ENCODE assay signal across 10 mouse cellular contexts in the genomic region with DNA sequence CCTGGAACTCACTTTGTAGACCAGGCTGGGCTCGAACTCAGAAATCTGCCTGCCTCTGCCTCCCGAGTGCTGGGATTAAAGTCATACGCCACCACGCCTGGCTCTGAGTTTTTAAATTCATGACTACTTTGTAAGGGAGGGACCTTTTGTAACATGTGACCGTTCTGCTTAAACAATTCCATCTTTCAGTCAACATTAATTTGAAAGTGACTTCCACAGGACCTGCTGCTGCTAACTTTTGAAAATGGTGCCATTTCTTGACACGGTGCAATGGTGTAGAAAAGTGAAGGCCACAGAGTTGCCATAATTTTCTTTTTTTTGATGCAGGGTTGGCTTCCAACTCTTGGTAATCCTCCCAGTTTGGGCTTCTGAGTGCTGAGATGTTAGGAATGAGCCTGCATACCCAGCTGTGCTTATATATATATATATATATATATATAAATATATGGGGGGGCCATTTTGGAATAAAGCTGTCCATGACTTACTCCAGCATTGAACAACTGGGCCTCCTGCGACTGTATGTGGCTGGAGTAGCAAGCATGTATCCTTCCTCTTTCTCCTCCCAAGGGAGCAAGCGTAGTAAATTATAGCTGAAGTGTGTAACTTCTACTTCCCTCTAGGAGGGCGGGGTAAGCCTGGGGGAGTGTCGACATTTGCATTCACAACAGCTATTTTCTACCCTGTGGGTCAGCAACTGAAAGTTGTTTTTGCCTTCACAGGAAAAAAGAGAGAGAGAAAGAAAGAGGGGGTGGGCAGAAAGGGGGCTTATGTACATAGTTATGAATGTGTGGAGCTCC. TPM values are rescaled to one million over a fixed set of nuclear protein-coding genes. Genes with fewer than 3 reads are reported as not detected.
DNase-seq lines count a peak whose midpoint lies in the region; ATAC-seq and TF ChIP-seq lines count a peak whose summit lies in the region.
"Had no signal": no experiment of that assay in that cellular context is flagged by ENCODE, and none has a peak within 500 bp of the region (broad histone marks: within the 10 kb centered on the region; RNA-seq: fewer than 3 reads in every experiment).

No protein-coding gene starts in this region.

- TF ChIP-seq CTCF in kidney, adult 2 months (conservative IDR thresholded peaks at IDR 0.05; ENCODE audit: insufficient read depth, insufficient read length, low read depth, low read length), result no peak

- H3K9ac ChIP-seq in forebrain, embryonic 16.5 days (replicated peaks; ENCODE audit: low read depth, low read length), result no peak overlapping the region

- no peaks in the 10 kb centered on the region for H3K79me2 ChIP-seq in macrophage (ENCODE audit: inconsistent target)

- no peak overlapping the region for H3K4me2 ChIP-seq in forebrain, embryonic 16.5 days (ENCODE audit: low read length)

- no peaks in the 10 kb centered on the region for H3K27me3 ChIP-seq in kidney, adult 2 months (replicated peaks; ENCODE audit: control insufficient read depth, insufficient read depth, low read length)
- no peaks in the 10 kb centered on the region for H3K27me3 ChIP-seq in forebrain, embryonic 16.5 days (replicated peaks; ENCODE audit: control insufficient read depth, insufficient read depth, low read length)
- H3K27me3 ChIP-seq: megakaryocyte, embryonic 14.5 days had no signal

- WGBS in kidney, adult 2 months, result 69% methylated on average over 10 of the region's 10 CpGs
- WGBS in forebrain, embryonic 16.5 days, result 87% methylated on average over 10 of the region's 10 CpGs
- 56% methylated on average over 10 of the region's 10 CpGs for WGBS in macrophage (ENCODE audit: missing documents)

- peak; percentile 57 for DNase-seq in kidney, adult 2 months
- no peak for DNase-seq in kidney, adult 8-10 months
- peak; percentile 92 for DNase-seq in A20 (ENCODE audit: low read depth, low spot score)
- DNase-seq in ovary, postnatal 14 days (ENCODE audit: low spot score), result no peak
- no peak for DNase-seq in urinary bladder, postnatal 4 days (ENCODE audit: low spot score in 2 of 2)
- no peak for DNase-seq in retina, embryonic 14.5 days (ENCODE audit: low spot score)
- DNase-seq: adrenal gland, postnatal 36 days had no signal

- H3K9me3 ChIP-seq in forebrain, embryonic 16.5 days (ENCODE audit: control insufficient read depth, low read length), result no peaks in the 10 kb centered on the region
- H3K9me3 ChIP-seq: megakaryocyte, embryonic 14.5 days had no signal

- H3K27ac ChIP-seq in kidney, adult 2 months (ENCODE audit: insufficient read depth, low read depth, low read length), result no peak overlapping the region
- H3K27ac ChIP-seq in forebrain, embryonic 16.5 days (ENCODE audit: low read length), result peak overlapping the region; percentile 63
- H3K27ac ChIP-seq in macrophage, result peak overlapping the region; percentile 72

- TF ChIP-seq POLR2A in kidney, adult 2 months (IDR thresholded peaks at IDR 0.05; ENCODE audit: low read depth, low read length), result no peak

- H3K4me1 ChIP-seq in kidney, adult 2 months (ENCODE audit: control insufficient read depth, insufficient read depth, low read length), result no peaks in the 10 kb centered on the region
- peaks cover 44% of the 10 kb centered on the region for H3K4me1 ChIP-seq in forebrain, embryonic 16.5 days (replicated peaks; ENCODE audit: control insufficient read depth, insufficient read depth, low read length)

- H3K36me3 ChIP-seq in kidney, adult 2 months (ENCODE audit: control insufficient read depth, insufficient read depth, low read length), result no peaks in the 10 kb centered on the region
- no peaks in the 10 kb centered on the region for H3K36me3 ChIP-seq in forebrain, embryonic 16.5 days (ENCODE audit: control insufficient read depth, insufficient read depth)
- H3K36me3 ChIP-seq in macrophage (ENCODE audit: inconsistent target), result no peaks in the 10 kb centered on the region

- no peak overlapping the region for H3K4me3 ChIP-seq in kidney, adult 2 months (ENCODE audit: insufficient read depth, low read depth, low read length)
- H3K4me3 ChIP-seq in forebrain, embryonic 16.5 days (replicated peaks; ENCODE audit: low read length), result no peak overlapping the region
- no peak overlapping the region for H3K4me3 ChIP-seq in macrophage (ENCODE audit: inconsistent target)
- H3K4me3 ChIP-seq: megakaryocyte, embryonic 14.5 days had no signal

- no peak for ATAC-seq in forebrain, embryonic 16.5 days

RNA-seq across cellular contexts. Expression of a gene that starts 56.9 kb away (rescaled TPM):
- polyA plus RNA-seq in kidney, adult 2 months (2012; rRNA removed), result 4.5 and 5.9 TPM in 2 replicates
- 132 and 135 TPM in 2 replicates for polyA plus RNA-seq in forebrain, embryonic 16.5 days (2015; fragmentation: Nextera tagmentation; extraction: Ambion mirVana)
- 10 to 100 TPM in 21 of 26 experiments, 1 to 10 TPM in 5; 2.0 to 44.8 (median 20.4) TPM for total RNA-seq in macrophage (2018; cell fraction: chromatin; rRNA removed)
- total RNA-seq in macrophage (2018; cell fraction: cytosol; rRNA removed), result 10 to 100 TPM in 2 of 26 experiments, 1 to 10 TPM in 24; 4.1 to 14.0 (median 6.9) TPM
- 10 to 100 TPM in 18 of 26 experiments, 1 to 10 TPM in 8; 4.0 to 27.7 (median 16.0) TPM for total RNA-seq in macrophage (2018; cell fraction: nucleus; rRNA removed)
- 4.7 to 8.8 TPM (median 5.8 TPM) in 3 replicates for polyA plus RNA-seq in macrophage (2018)

Comparison
In these comparisons a context has a peak if more than half of its experiments do, and no peak if none do; other contexts are left out.
1. DNase-seq: peak in kidney, adult 2 months (single experiment) and A20 (single experiment); none in kidney, adult 8-10 months (0 of 2), ovary, postnatal 14 days (single experiment), urinary bladder, postnatal 4 days (0 of 2) and retina, embryonic 14.5 days (single experiment).
2. RNA of a gene that starts 56.9 kb away (polyA plus RNA-seq): 132 to 135 TPM in forebrain, embryonic 16.5 days; 4.5 to 5.9 TPM in kidney, adult 2 months and 4.7 to 8.8 TPM in macrophage; every median in the first group is over 10 times any median in the second.